Mouse (Mus musculus) embryonic fibroblast, embryonic 13.5 days (primary cell): Measurements from ENCODE around the gene Syn1. TPM values are rescaled to one million over a fixed set of nuclear protein-coding genes. Genes with fewer than 3 reads are reported as not detected.

Experiments
- H3K27ac ChIP-seq: 2 replicates; pipeline ENCODE4 v1.5.1; 2012; ENCODE audit warnings: low read length, control low read depth, inconsistent platforms; ENCODE audit not compliant: insufficient read depth
- H3K4me1 ChIP-seq: 2 replicates; pipeline ENCODE4 v1.6.1; 2011; ENCODE audit warnings: low read length; ENCODE audit not compliant: control insufficient read depth, insufficient read depth
- H3K4me3 ChIP-seq: 2 replicates; pipeline ENCODE4 v1.5.1; 2011; ENCODE audit warnings: mild to moderate bottlenecking, control low read depth, low read length; ENCODE audit not compliant: insufficient read depth
- CTCF ChIP-seq: IDR thresholded peaks from 2 replicates; pipeline ENCODE4 v1.5.1; 2011; ENCODE audit warnings: mild to moderate bottlenecking, control low read depth, low read length, moderate library complexity, borderline replicate concordance; ENCODE audit not compliant: insufficient read depth
- POLR2A ChIP-seq: IDR thresholded peaks from 2 replicates; pipeline ENCODE4 v1.6.1; 2011; ENCODE audit warnings: low read depth, mild to moderate bottlenecking, control low read depth, low read length, moderate library complexity
- polyA plus RNA-seq: library from polyadenylated mRNA; stranded (reverse); fragments of >200 nt; gene quantifications from 2 replicates; pipeline ENCODE4 v1.2.4, GENCODE M21; 2011; ENCODE audit warnings: low read depth; ENCODE audit not compliant: missing spikeins, insufficient read length

Syn1 gene
- 2.0 and 4.4 TPM in 2 replicates for polyA plus RNA-seq

DNA sequence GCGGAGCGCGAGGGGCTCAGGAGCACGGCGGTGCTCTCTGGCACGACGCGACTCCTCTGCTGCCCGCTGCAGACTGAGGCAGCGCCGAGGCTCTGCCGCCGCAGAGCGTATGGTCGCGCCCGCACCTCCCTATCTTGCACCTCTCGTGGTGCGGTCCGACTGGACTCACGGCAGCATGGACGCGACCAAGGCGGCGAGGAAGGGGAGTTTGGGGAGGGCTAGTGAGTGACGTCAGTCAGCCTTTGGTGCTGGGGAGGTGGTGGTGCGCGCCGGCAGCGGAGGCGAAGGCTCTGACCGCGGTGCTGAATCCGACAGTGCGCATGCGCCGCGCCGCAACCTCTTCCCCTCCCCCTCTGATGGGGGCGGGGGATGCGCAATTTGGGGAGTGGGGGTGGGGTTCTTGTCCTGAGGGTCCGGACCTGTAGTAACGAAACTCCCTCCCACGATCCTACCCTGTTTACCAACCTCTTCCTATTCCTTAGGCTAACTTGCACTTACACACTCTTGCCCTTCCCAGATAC lies at the start of gene Syn1:
Gene Syn1 (minus strand): TSS at position 161 of the 521 bp plus-strand sequence.
- Histone ChIP-seq H3K27ac (no peak within 1 kb of the TSS; the same call in 1 of the 2 replicates), H3K4me1 (no peaks in the 10 kb centered on the region)
- TF ChIP-seq POLR2A (peak; percentile 35; the same call in 1 of the 2 replicates), CTCF (no peak)

DNA sequence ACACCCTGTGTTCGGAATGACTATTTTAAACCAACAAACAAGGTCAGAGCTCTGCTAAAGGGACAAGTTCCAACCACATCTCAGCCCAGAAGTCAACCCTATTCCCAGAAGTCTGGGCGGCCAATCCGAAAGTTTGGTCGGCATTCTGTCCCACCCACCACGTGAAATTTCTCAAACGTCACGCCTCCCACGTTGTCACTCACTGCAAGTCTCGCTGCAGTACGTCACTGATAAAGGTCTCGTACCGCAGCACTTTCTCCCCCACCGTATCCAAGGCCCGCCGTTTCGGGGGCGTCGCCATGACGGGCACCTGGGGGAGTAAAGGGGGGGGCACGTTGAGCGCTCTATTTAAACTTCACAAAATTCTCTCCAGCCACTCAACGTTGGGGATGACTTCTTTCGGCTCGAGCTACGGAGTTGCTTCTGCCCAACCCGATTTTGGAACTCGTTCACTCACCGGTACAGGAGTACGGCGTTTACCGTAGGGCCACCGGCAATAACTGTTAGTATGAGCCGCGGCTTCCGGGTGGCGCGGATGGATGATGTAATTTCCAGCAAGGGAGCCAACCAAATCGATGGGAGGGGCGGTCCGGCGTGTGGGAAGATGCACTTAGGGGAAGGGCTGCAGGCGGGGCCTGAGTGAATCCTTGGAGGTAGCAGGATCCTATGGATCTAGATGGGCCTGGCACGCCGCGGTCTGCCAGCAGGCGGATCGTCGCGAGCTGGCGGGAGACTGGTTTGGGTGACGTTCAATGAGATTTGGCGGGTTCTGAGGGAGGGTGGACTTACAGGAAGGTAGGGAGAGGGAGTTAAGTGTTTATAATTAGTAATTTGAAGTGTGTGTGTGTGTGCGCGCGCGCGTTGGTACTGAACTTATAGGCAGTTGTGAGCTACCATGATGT lies 40.9 kb upstream of the Syn1 start, which contains the start of gene Uxt:
Gene Uxt (minus strand): TSS at position 541 of the 902 bp plus-strand sequence.
- Histone ChIP-seq H3K4me3 (peak within 1 kb of the TSS; percentile 76), H3K4me1 (no peaks in the 10 kb centered on the region), H3K27ac (peak within 1 kb of the TSS; percentile 88)
- TF ChIP-seq POLR2A, result peak; percentile 71
- no peak for TF ChIP-seq CTCF

More for the DNA sequence above, at the start of gene Syn1:
- H3K4me3 ChIP-seq, result peak within 1 kb of the TSS; percentile 45

DNA sequence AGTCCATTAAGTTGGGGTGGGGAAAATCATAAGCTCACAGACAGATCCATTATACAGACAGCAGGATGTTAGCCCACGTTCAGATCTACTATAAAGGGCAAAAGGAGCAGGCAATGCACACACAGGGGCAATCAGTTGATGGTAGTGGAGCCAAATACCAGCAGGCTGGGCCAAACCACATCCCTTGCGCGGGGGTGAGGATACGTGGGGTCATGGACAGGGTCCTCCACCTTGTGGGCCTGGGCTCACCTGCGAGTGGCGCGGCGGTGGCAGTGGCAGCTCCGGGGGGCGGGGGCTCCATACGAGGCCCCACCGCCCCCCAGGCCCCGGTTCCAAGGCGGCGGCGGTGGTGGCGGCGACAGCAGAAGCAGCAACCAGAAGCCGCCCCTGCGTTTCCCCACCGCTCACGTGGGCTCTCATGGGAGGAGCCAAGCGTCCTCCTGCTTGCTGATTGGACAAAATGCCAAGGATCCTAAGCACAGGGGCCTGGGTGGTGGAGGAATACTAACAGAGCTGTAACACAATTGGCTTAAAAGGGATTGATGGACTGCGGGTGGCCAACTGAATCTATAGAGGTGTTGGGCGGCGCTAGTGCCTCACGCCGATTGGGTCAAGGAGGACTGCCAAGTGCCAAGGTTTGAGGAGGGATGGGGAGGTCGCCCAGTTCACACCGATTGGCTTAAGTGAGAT lies 29.5 kb upstream of the Syn1 start, which contains the start of gene Elk1:
Gene Elk1 (minus strand): TSS at position 418 of the 690 bp plus-strand sequence.
- Histone ChIP-seq H3K27ac (peak within 1 kb of the TSS; percentile 54), H3K4me1 (0 out of 2 replicates have a peak, but pooled peaks cover 2% of the 10 kb centered on the region), H3K4me3 (peak within 1 kb of the TSS; percentile 78)
- TF ChIP-seq POLR2A (peak; percentile 19; the same call in 1 of the 2 replicates), CTCF (no peak)

DNA sequence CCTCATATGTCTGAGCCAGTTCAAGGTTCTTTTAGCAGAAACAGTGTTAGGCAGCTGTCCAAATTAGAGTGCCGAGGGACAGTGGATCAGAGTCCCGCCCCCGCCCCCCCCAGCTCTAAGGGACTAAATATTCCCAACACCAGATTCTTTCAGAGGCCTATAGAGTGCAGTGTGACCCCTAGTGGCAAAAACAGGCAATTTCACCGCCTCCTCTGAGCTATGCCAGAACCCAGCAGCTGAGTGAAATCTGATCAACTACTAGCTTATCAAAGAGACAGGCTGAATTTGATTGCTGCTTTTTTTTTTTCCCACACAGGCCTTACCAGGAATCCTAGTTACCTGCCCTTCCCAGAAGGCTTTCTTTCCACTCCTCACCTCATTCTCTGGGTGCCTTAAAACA lies 25.3 kb upstream of the Syn1 start:
- no peak overlapping the region for H3K27ac ChIP-seq
- 0 out of 2 replicates have a peak, but pooled peaks cover 2% of the 10 kb centered on the region for H3K4me1 ChIP-seq
- no peak overlapping the region for H3K4me3 ChIP-seq
- TF ChIP-seq POLR2A (no peak), CTCF (no peak)

DNA sequence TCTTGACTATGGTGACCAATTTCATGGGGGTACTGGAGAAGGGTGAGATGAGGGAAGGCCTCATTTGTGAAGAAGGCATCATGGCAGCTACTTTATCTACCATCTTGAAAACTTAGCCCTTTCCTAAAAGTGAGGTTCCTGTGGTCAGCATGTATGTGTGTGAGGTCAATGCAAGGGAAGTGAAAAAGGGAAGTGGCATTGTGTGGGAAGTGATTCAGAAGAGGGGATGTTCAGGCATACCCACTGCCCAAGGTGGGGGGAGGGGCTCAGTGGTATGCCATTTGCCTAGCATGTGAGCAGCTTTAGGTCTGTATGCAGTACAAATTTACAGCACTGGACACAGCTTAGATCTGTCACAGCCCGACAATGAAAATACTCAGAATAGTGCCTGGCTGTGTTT lies 11.2 kb upstream of the Syn1 start:
- Histone ChIP-seq H3K27ac (no peak overlapping the region), H3K4me1 (no peaks in the 10 kb centered on the region), H3K4me3 (no peak overlapping the region)
- TF ChIP-seq CTCF (no peak), POLR2A (no peak)

DNA sequence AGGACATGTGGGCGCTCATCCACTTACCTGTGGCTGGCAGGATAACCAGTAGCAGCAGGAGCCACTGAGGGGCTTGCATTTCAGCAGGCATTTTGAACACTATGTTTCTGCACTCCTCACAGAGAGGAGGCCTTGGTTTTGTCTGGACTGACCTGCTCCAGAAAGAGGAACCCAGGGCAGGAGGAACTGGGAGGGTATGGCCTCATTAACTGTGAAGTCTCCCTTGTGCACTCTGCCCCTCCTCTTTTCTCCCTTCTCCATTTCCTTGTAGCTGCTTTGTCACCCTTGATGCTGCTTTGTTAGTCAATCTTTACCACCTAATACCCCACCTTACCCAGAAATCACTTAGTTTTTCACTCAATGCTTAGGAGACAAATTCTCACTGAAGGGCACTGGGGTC lies 10.6 kb upstream of the Syn1 start, which contains the start of gene Cfp:
Gene Cfp (minus strand): TSS at position 192 of the 400 bp plus-strand sequence.
- H3K4me3 ChIP-seq, result no peak within 1 kb of the TSS
- TF ChIP-seq CTCF (no peak), POLR2A (no peak)
- no peaks in the 10 kb centered on the region for H3K4me1 ChIP-seq
- no peak within 1 kb of the TSS for H3K27ac ChIP-seq

DNA sequence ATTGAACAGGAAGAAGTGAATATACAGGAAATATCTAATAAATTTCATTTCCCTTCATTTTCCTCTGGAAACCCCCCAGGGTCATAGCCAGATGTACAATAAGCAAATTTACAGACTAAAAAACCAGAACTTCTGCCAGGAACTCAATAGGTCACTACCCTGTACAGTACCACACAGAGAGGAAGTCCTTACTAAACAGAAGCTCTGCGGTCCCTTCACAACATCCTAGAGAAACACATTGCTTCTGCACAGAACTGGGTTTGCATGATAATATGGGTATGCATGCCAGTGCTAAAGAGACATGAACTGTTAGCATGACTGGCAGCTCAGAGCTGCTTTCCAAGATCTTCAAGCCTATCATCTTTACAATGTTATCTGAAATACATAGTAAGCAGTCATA lies 9.1 kb upstream of the Syn1 start:
- no peaks in the 10 kb centered on the region for H3K4me1 ChIP-seq
- TF ChIP-seq POLR2A, result no peak
- TF ChIP-seq CTCF, result no peak
- H3K27ac ChIP-seq, result no peak overlapping the region
- H3K4me3 ChIP-seq, result no peak overlapping the region

DNA sequence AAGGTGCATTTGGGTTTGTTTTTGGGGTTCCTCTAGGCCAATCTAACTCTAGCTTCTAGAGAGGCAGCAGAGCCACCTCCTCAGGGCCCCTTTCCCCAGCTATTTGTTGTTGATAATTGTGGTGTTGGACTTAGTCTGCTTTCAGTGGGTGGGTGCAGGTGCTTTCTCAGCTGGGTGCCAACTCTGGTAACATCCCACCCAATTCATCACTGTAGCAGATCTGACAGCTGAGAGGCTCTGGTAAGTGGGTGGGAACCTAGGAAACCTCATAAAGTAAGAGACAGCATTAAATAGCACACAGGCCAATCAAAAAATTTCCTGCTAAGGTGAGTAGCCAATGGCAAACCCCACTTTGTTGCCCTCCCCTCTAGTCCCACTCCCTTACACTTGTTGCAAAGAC lies 4.2 kb upstream of the Syn1 start:
- Histone ChIP-seq H3K27ac (no peak overlapping the region), H3K4me3 (no peak overlapping the region), H3K4me1 (no peaks in the 10 kb centered on the region)
- TF ChIP-seq POLR2A, result no peak

DNA sequence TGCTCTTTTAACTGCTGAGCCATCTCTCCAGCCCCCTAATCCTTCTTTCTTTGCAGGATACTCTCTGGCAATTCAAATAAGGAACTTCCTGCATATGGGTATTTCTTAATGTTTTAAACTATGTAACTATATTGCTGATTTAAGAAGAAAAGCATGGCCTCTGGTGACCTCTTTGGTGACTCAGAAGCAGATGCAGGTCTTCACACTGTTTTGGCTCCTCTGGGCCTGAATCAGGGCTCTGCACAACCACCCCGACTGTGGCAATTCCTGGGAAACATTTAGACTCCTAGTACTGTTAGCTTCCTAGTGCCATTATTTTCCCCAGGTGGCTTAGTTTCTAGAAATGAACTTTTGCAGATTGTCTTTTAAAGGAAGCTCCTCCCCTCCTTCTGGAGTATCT lies 2.7 kb upstream of the Syn1 start:
- no peaks in the 10 kb centered on the region for H3K4me1 ChIP-seq
- no peak overlapping the region for H3K27ac ChIP-seq
- TF ChIP-seq CTCF, result no peak
- H3K4me3 ChIP-seq, result no peak overlapping the region
